15 mouse cellular contexts compared by ENCODE assay signal in the genomic region with DNA sequence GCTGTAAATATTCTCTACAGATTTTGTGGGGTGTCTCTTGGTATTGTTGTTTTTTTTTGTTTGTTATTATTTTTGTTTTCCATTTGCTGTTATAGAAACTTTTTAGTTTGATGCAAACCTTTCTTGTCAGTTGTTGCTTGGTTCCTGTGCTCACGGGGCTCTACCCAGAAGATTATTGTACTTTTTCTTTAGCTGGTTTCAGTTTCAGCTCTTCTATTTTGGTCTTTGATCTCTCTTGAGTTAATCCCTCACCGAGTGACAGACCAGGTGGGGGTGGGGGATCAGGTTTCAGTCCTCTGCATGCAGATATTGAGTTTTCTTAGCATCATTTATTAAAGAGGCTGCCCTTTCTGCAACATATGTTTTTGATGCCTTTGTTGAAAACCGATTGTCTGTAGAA.
DNase-seq lines count a peak whose midpoint lies in the region; ATAC-seq lines count a peak whose summit lies in the region.
"Had no signal": no experiment of that assay in that cellular context is flagged by ENCODE, and none has a peak within 500 bp of the region (broad histone marks: within the 10 kb centered on the region; RNA-seq: fewer than 3 reads in every experiment).

No protein-coding gene starts in this region.

- no peak overlapping the region for H3K4me3 ChIP-seq in hindbrain, embryonic 10.5 days
- H3K4me3 ChIP-seq in hindbrain, embryonic 16.5 days (ENCODE audit: low read length) = no peak overlapping the region
- H3K4me3 ChIP-seq in embryonic facial prominence, embryonic 11.5 days (ENCODE audit: low read depth, low read length) = no peak overlapping the region
- H3K4me3 ChIP-seq in intestine, embryonic 15.5 days (replicated peaks) = no peak overlapping the region
- H3K4me3 ChIP-seq: hindbrain, embryonic 15.5 days had no signal

- no peak overlapping the region for H3K9ac ChIP-seq in hindbrain, embryonic 16.5 days (ENCODE audit: low read depth, low read length)
- no peak overlapping the region for H3K9ac ChIP-seq in embryonic facial prominence, embryonic 11.5 days (replicated peaks; ENCODE audit: low read length)
- no peak overlapping the region for H3K9ac ChIP-seq in intestine, embryonic 15.5 days
- H3K9ac ChIP-seq: hindbrain, embryonic 15.5 days; lung, embryonic 14.5 days had no signal

- peaks cover 5% of the 10 kb centered on the region; the same call in 1 of the 2 replicates for H3K9me3 ChIP-seq in hindbrain, embryonic 10.5 days
- peaks cover 4% of the 10 kb centered on the region; the same call in 1 of the 2 replicates for H3K9me3 ChIP-seq in hindbrain, embryonic 16.5 days (ENCODE audit: control insufficient read depth, low read length)
- no peaks in the 10 kb centered on the region for H3K9me3 ChIP-seq in embryonic facial prominence, embryonic 11.5 days (replicated peaks; ENCODE audit: control insufficient read depth, low read length)
- H3K9me3 ChIP-seq in intestine, embryonic 15.5 days = no peaks in the 10 kb centered on the region

- no peak overlapping the region for H3K27ac ChIP-seq in hindbrain, embryonic 10.5 days
- no peak overlapping the region for H3K27ac ChIP-seq in hindbrain, embryonic 16.5 days (ENCODE audit: low read depth, low read length)
- no peak overlapping the region for H3K27ac ChIP-seq in embryonic facial prominence, embryonic 11.5 days (replicated peaks; ENCODE audit: low read depth, low read length)
- no peak overlapping the region for H3K27ac ChIP-seq in intestine, embryonic 15.5 days
- H3K27ac ChIP-seq: hindbrain, embryonic 15.5 days had no signal

- no peaks in the 10 kb centered on the region for H3K27me3 ChIP-seq in hindbrain, embryonic 10.5 days (ENCODE audit: insufficient read depth, poor library complexity, severe bottlenecking)
- no peaks in the 10 kb centered on the region for H3K27me3 ChIP-seq in hindbrain, embryonic 16.5 days (replicated peaks; ENCODE audit: control insufficient read depth, insufficient read depth, low read length)
- H3K27me3 ChIP-seq in embryonic facial prominence, embryonic 11.5 days (ENCODE audit: control insufficient read depth, insufficient read depth, low read length) = no peaks in the 10 kb centered on the region
- H3K27me3 ChIP-seq in splenic B cell, adult 2 months (ENCODE audit: control insufficient read depth, insufficient read depth, low read length, poor library complexity, severe bottlenecking) = no peaks in the 10 kb centered on the region
- H3K27me3 ChIP-seq in intestine, embryonic 15.5 days (replicated peaks) = no peaks in the 10 kb centered on the region
- H3K27me3 ChIP-seq: hindbrain, embryonic 15.5 days had no signal

- no peak overlapping the region for H3K4me2 ChIP-seq in hindbrain, embryonic 16.5 days (ENCODE audit: low read length)
- H3K4me2 ChIP-seq in embryonic facial prominence, embryonic 11.5 days (ENCODE audit: low read depth, low read length) = no peak overlapping the region
- no peak overlapping the region for H3K4me2 ChIP-seq in intestine, embryonic 15.5 days (replicated peaks)
- H3K4me2 ChIP-seq: hindbrain, embryonic 15.5 days; lung, embryonic 14.5 days had no signal

- no peaks in the 10 kb centered on the region for H3K4me1 ChIP-seq in hindbrain, embryonic 10.5 days (replicated peaks)
- H3K4me1 ChIP-seq in hindbrain, embryonic 16.5 days (ENCODE audit: control insufficient read depth, insufficient read depth, low read depth, low read length) = no peaks in the 10 kb centered on the region
- H3K4me1 ChIP-seq in embryonic facial prominence, embryonic 11.5 days (ENCODE audit: control insufficient read depth, insufficient read depth, low read length) = no peaks in the 10 kb centered on the region
- H3K4me1 ChIP-seq in intestine, embryonic 15.5 days (replicated peaks) = no peaks in the 10 kb centered on the region
- H3K4me1 ChIP-seq: hindbrain, embryonic 15.5 days had no signal

- ATAC-seq in hindbrain, embryonic 16.5 days = no peak
- ATAC-seq in embryonic facial prominence, embryonic 11.5 days (replicated peaks; ENCODE audit: insufficient number of reproducible peaks, low FRiP score, low TSS enrichment, low read depth) = no peak
- ATAC-seq in intestine, embryonic 15.5 days = no peak
- ATAC-seq in granulocyte monocyte progenitor cell, adult 5-6 weeks (replicated peaks; ENCODE audit: poor library complexity, severe bottlenecking) = no peak

- WGBS in hindbrain, embryonic 10.5 days = 53% methylated on average over 3 of the region's 3 CpGs
- 61% methylated on average over 3 of the region's 3 CpGs for whole genome bisulfite sequencing in hindbrain, embryonic 16.5 days
- WGBS in embryonic facial prominence, embryonic 11.5 days = 22% methylated on average over 3 of the region's 3 CpGs
- 23% methylated on average over 3 of the region's 3 CpGs for whole genome bisulfite sequencing in intestine, embryonic 15.5 days

- peak; percentile 12 for DNase-seq in hindbrain, embryonic 10.5 days (ENCODE audit: low spot score)
- peak; percentile 38 for DNase-seq in thymus, postnatal 0 days (ENCODE audit: low spot score)
- no peak for DNase-seq in thymus, postnatal 10 days (ENCODE audit: low spot score in 2 of 2)
- peak; percentile 64 for DNase-seq in embryonic facial prominence, embryonic 11.5 days (ENCODE audit: low spot score)
- peak; percentile 65 for DNase-seq in splenic B cell, adult 2 months (ENCODE audit: low read depth, low spot score)
- DNase-seq: adrenal gland, adult 2 months; cerebellum, adult 2 months; heart, adult 18-20 months; lung, embryonic 14.5 days; right cerebral cortex, adult 18-20 months; thymus, adult 2 months had no signal

- no peaks in the 10 kb centered on the region for H3K36me3 ChIP-seq in hindbrain, embryonic 10.5 days
- H3K36me3 ChIP-seq in hindbrain, embryonic 16.5 days (ENCODE audit: control insufficient read depth, insufficient read depth, low read length) = no peaks in the 10 kb centered on the region
- H3K36me3 ChIP-seq in embryonic facial prominence, embryonic 11.5 days (replicated peaks; ENCODE audit: control insufficient read depth, insufficient read depth, low read depth, low read length) = no peaks in the 10 kb centered on the region
- H3K36me3 ChIP-seq in splenic B cell, adult 2 months (ENCODE audit: control insufficient read depth, insufficient read depth, low read length, poor library complexity, severe bottlenecking) = no peaks in the 10 kb centered on the region
- no peaks in the 10 kb centered on the region for H3K36me3 ChIP-seq in intestine, embryonic 15.5 days
- H3K36me3 ChIP-seq: hindbrain, embryonic 15.5 days had no signal

Comparison
In these comparisons a context has a peak if more than half of its experiments do, and no peak if none do; other contexts are left out.
1. DNase-seq: peak in hindbrain, embryonic 10.5 days (single experiment), thymus, postnatal 0 days (single experiment), embryonic facial prominence, embryonic 11.5 days (single experiment) and splenic B cell, adult 2 months (single experiment); none in thymus, postnatal 10 days (0 of 2).